Mouse (Mus musculus): ENCODE results near the gene Igsf3.
A peak's percentile ranks its signal among the peaks of the same experiment; 100 is the strongest.
"Not testable (repeated sequence)": the region's sequence is repeated elsewhere in the genome, so short reads cannot be mapped to it uniquely, and the experiment has no call there.

Gene Igsf3

DNA sequence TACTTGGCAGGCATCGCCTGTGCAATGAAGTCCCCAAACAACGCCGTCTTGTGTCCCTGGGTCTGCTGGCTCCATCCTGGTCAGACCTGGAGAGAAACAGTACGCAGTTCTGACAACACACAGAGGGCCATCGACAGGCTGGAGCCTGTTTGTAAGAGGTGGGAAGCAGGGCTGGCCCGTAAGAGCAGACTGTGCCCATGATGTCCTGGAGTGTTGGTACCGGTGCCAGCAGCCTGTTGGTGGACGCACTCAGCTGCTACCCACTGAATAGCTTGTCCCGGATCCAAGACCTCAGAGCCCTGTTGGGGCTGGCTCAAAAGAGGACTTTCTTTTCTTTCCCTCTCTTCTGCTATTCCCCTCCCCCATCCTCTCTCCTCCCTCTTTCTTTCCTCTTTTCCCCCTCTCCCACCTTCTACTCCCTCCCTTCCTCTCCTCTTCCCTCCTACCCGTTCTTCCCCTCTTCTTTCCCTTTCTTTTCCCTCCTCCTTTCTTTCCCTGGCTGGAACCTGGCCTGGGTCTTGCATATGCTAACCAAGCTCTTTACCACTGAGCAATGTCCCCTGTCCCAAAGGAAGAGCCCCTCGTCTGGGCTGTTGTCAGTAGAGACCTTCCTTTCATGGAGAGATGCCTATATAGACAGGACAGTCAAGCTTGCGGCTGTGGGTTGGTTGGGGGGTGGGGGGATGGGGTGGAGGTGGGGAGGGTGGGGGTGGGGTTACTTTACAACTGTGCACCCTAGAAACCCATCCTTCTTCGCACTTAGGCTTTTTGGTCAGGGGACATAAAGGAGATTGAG is 27.9 kb downstream of the Igsf3 start:
- DNase-seq (ENCODE audit: low spot score in 2 of 2) = no peak

DNA sequence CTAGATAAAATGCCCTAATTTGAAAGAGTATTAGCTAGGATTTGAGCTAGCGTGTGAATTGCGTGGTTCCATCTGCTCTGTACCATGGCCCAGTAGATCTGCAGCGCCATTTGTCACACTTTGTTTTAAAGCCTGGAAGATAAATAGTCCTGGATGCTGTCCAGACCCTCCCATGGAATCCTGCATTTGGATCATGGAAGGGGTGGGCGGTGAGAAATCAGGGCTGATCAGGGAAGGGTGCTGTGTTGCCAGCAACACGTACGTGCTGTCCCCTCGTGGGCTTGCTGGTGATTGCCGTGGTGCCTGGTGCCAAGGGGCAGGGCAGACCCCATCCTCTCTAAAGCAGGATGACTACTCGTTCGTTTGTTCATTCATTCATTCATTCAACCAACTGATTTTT is 28.6 kb downstream of the Igsf3 start:
- peak; percentile 64 to 68 for DNase-seq (ENCODE audit: low spot score in 2 of 2)

DNA sequence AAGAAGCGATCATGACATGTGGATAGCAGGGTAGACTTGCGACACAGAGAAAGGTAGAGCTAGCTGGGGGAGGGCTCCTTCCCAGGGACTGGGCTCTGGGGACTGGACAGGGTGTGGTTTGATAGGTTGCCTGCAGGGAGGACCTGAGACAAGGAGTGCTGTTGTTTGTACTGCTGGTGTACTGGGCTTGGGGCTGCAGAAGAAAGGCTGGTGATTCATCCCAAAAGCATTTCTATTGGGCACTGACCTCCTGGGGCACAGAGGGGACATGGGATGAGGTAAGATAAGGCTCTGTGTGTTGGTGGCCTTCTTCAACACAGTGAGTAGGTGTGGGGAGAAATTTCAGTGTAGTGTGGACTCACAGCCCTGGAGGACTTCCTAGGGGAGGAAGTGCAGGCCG is 29.2 kb downstream of the Igsf3 start:
- no peak for DNase-seq (ENCODE audit: low spot score in 2 of 2)

DNA sequence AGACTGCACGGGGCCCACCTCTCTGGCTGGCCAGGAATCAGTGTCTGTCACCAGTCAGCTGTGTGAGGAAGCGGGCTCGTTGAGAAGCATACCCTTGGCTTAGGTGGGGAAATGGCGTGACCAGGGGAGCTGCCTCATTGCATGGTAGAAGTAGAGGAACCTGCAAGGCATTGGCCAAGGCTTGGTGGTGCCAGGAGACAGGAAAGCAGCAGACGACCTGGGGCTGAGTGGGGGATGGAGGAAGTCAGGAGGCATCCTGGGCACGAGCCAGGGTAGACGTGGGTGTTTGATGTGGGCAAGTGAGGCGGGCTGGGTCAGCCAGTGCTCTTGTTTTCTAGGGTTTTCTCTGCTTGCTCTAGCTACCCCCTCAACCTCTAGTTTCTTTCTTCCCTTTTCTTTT is 30.7 kb downstream of the Igsf3 start:
- DNase-seq (ENCODE audit: low spot score in 2 of 2) = no peak

DNA sequence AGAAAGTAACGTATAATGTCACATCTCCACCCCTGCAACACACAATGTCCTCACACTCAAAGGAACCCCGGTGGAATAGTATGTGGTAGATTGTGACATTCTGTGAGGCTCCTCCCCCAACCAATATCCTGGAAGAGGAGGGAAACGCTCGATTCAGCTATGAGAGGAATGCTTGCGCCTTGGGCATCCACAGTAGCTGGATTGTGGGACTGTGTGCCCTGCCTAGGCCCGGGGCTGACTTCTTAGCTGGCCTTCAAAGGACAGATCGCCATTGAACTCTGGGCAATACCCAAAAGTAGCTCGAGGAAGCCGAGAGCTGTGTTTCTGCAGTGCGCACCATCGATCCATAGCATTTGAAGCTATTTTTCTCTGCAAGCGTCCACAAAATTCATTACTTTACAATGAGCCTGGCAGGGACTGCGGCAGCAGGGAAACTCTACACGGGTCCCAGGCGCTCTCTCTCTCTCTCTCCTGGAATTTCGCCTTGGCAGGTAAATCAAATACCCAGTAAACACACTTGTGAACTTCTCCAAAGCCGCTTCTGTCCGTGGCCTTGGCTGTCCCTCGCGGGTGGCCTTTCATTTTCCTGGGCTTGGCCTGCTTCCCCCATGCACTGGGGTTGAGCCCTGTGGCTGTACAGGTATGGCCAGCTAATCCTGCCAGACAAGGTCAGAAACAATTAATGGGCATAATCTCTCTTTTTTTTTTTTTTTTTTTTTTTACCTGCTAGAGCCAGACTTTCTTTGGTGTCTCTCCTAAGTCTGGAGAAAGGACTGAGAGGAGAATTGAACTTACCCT is 32.3 kb downstream of the Igsf3 start:
- DNase-seq (ENCODE audit: low spot score in 2 of 2) = no peak

DNA sequence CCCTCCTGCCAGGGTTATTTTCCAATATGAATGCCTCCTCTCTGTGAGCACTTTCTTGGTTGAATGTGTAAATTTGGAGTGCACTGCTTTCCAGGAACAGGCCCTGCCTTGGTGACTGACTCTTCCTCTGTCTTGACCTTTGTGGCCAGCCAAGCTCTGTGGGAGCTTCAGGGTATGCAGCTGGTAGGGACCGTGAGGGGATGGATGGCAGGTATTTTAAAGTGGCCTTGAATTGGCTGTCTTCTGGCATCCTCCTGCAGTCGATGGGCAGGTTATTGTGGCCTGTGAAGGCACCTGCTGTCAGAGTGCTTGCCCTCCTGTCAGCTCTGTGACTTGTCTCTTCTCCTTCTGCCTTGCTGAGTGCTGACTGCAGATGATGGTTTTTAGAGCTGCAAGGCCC is 33.3 kb downstream of the Igsf3 start:
- DNase-seq (ENCODE audit: low spot score in 2 of 2) = no peak

DNA sequence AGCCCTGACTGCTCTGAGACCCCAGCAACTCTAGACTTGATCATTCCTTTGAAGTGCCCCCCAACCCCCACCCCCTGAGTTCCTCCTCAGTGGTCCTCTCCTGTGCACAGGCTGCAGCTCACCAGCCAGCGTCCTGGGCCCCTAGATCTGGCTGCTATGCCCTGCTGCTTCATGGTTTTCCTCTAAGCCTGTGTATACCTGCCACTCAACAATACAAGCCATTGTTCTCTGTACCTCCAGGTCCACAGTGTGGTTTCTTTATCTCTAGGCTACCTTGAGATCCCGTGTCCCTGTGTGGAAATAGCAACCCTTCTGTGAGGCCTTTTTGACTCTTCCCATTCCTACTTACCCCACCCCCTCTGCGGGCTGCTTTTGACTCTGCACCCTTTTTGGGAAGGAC is 33.9 kb downstream of the Igsf3 start:
- no peak for DNase-seq (ENCODE audit: low spot score in 2 of 2)

DNA sequence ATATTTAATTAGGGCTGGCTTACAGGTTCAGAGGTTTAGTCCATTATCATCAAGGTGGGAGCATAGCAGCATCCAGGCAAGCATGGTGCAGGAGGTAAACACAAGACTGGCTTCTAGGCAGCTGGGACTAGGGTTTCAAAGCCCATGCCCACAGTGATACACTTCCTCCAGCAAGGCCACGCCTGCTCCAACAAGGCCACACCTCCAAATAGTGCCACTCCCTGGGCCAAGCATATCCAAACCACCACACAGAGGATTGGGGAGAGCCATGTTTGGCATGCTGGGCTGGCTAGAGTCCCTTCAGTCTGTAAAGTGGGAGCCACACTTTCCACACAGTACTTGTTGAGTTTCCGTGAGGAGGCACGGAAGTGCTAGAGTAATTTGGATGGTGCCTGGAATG is 34.7 kb downstream of the Igsf3 start:
- DNase-seq (ENCODE audit: low spot score in 2 of 2) = no peak

DNA sequence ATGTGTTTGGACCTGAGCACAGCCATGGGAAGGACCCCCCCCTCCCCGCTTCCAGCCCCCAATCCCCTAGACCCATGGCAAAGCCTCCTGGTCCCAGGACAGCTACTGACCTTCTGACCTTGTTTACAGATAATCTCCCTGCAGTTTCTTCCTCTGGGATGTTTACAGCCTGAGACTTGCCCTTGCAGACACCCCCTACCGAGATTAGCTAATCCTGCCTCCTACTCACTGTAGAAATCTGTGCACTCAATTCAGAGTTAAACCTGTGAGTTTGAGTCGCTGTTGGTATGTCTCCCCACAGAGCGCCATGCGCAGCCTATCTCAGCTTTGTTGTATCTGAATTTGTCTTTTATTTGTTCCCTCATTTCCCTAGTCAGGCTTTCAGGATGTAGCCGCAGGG is 35.2 kb downstream of the Igsf3 start:
- no peak for DNase-seq (ENCODE audit: low spot score in 2 of 2)

DNA sequence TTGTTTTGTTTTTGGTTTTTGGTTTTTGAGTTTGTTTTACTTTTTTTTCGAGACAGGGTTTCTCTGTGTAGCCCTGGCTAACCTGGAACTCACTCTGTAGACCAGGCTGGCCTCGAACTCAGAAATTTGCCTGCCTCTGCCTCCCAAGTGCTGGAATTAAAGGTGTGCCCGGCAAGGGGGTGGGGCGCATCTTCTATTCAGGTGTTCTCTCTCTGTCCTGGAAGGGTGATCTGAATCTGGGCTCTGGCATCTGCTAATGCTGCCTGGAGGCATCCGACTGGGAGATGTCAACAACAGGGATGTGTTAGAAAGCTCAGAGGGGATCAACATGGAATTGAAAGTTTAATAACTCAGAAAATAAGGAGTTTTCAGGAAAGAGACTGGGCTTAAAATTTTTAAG is 36.1 kb downstream of the Igsf3 start:
- not testable (repeated sequence) for DNase-seq (ENCODE audit: low spot score in 2 of 2)

DNA sequence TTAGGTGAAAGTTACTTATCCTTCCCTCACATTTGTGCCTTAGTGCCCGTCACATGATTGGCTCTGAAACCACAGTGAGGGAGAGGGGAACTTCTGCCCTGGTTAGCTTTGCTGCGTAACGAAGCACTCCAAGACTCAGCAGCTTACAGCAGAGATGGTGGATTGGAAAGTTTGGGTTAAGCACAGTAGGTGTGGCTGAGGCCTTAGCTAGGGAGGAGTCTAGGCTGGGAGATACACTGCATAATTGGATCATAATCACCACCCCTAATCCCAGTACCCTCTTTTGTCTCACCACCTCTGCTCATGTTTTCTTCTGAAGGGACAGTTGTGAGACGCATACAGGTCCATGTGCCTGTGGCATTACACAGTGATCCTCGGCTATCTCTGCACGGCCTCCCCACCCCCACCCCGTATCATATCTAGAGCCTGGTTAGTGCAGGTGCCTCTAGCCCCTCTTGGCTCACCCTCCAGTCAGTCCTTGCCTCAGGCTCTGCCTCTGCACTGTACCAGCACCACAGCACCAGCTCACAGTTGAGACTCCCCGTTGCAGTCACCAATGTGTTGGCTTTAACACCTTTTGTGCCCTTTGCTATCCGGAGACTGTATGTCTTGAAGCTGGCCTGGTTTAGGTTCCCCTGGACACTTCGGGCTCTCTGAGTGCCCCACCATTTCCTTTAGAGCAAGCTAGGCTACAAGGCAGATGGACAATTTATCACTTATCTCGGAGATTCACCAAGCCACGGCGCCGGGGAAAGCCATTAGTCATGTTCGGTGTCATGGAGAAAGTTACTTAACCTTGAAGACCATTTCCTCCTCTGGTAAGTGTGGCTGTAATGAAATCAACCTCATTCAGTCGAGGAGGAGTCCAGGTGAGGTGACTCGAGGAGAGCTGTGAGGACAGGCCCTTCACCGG is 42.1 kb downstream of the Igsf3 start:
- no peak for DNase-seq (ENCODE audit: low spot score in 2 of 2)

DNA sequence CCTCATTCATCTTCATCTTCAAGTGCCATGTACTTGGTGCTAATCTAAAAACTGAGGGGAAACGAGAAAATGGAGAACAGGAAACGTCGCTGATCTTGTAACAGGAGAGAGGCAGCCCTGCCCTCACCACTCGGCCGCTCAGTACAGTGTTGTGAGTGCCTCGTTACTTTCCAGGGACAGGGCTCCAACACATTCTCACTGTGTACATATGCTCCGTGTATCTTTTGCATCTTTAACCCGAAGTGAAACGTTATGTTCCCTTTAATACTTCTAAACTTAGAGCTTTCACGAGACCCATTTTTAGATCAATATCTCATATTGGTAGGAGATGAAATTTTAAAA is 42.7 kb downstream of the Igsf3 start:
- no peak for DNase-seq (ENCODE audit: low spot score in 2 of 2)

DNA sequence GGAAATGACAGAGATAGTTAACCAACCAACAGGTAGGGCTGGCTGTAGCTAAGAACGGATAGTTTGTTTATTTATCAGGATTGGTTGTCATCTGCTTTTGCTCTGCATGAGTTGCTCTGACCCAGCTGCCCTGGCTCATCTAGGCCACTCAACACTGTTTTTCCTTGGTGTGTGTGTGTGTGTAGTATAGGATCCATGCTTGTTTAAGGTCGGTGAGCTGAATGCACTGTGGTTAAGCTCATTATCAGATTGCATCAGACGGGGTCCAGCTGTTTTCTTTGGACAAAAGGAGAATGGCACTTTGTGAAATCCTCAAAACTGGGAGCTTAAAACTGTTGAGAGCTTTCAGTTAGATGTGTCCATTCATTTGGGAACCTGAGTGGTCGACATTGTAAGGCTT is 46.3 kb downstream of the Igsf3 start:
- DNase-seq (ENCODE audit: low spot score in 2 of 2) = no peak

DNA sequence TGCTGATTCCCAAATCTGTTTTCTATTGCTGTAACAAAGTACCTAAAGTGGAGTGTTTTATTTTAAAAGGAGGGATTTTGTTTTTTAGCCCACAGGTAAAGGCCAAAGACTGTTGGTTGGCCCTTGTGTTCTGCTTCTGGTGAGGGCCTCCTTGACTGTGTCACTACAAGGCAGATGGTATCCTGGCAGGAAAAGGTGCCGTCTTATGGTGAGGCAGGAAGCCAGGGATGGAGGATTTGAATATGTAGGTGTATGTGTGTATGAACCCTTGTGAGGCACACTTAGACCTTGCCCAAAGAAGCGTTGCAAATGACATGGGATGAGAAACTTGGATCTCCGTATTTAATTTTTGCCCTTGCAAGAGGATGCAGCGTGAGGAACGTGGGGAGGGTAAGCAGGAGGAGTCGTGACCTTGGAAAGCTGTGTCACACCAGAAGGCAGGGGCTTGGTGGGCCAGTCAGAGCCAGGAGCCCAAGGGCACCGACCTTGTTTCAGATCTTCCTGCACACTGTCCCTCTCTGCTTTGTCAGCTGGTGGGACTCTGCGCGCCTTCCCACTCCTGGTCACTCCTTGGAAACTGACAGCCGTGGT is 47.5 kb downstream of the Igsf3 start:
- DNase-seq (ENCODE audit: low spot score in 2 of 2) = no peak

DNA sequence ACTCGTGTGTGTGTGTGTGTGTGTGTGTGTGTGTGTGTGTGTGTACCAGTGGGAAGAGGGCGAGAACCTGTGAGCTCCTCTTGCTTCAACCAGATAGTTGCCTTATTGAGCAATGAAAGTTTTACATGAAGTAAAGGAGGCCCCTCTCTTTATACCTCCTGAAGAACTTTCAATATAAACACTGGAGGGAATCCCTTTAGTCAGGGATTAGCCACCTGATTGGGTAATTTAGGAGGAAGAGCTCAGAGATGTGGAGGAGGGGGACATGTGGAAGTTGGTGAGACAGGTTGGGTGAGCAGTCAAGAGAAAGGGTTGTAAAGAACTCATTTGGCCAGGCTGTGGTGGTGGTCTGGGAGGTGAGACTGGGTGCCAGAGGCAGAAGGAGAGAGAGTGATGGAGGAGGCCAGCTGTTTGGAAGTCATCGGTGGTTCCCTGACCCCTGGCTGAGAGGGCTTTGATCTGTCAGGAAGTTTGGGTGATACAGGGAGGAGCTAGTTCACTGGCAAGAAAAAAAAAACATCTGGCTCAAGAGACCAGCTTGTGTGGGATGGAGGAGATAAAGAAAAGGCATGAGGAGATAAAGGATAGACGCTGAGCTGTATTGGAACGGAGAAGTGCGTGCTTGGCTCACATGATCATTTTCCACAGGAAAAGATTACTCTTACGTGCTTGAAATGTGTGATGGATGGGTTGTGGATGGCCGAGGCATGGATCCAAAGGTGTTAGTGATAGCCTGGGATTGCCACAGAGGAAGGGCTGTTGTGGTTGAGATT is 53.3 kb downstream of the Igsf3 start:
- DNase-seq (ENCODE audit: low spot score in 2 of 2) = no peak

DNA sequence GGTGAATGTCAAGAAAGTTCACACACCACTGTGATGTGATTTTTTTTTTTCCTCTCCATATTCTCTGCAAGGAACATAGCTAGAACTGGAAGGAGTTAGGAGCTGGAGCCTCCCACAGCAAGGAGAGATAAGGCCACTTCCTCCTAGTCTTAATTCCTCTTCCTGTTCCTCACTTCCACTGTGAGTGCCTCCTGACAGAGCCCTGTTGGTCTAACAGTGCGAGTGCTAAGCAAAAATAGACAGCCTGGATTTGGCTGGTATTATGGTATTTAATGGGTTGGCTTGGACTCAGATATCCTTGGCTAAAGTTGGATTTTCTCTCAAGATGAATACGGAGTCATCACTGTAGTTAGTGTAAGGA is 53.9 kb downstream of the Igsf3 start:
- no peak for DNase-seq (ENCODE audit: low spot score in 2 of 2)

DNA sequence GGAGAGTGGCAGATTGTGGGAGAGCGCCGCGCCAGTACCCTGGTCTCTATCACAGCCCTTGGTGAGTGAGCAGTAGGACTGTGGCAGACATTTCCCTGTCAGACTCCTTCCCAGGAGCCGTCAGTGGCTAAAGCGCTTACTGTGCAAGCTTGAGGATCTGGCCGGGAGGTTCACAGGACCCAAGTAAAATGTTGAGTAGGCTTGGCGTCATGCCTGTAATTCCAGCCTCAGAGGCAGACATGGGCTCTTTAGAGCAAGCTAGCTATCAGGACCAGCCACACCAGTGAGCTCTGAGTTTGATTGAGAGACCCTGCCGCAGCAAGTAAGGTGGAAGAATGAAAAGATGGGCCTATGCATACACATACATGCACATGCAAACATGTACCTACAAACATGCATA is 58.8 kb downstream of the Igsf3 start:
- DNase-seq (ENCODE audit: low spot score in 2 of 2) = no peak

DNA sequence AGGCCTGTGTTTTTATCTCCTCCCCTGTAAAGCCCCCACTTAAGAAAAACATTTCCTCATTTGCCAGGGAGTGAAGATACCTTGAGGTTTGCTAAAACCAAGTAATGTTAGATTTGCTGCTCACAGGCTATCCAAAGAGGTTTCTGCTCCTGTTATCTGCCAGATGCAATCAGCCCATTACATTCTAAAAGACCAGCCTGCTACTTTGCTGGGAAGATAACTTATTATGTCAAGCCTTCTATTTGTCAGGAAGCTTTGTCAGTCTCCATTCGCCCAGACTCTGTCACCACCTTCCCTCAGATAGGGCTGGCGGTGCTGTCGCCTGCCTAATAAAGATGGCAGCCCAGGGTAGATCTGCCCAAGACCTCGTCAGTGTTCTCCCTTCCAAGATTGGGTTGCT is 59.6 kb downstream of the Igsf3 start:
- no peak for DNase-seq (ENCODE audit: low spot score in 2 of 2)

DNA sequence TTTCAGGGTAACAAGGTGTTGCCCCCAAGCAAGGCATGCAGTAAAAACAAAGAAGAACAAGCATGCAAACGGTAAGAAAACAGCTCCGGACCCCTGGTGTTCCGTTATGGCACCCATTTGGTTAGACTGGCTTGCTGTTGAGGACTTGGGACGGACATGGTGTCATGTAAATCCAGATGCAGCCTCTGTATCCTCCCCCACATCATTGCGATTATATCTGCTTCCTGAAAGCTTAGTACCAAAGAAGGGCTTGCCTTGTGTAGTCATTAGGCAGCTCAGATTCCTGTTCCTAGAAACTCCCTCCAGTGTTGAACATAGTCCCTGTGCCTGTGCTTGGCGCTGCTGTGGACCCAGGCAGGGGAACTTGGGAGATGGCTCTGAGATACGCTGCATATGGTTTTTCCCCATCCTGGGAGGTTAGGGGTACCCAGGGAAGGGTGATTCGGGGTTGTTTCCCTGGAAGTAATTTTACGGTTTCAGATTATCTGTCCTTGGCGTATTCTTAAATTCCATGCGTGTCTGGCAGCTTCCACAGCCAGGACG is 60.2 kb downstream of the Igsf3 start:
- DNase-seq (ENCODE audit: low spot score in 2 of 2) = no peak

DNA sequence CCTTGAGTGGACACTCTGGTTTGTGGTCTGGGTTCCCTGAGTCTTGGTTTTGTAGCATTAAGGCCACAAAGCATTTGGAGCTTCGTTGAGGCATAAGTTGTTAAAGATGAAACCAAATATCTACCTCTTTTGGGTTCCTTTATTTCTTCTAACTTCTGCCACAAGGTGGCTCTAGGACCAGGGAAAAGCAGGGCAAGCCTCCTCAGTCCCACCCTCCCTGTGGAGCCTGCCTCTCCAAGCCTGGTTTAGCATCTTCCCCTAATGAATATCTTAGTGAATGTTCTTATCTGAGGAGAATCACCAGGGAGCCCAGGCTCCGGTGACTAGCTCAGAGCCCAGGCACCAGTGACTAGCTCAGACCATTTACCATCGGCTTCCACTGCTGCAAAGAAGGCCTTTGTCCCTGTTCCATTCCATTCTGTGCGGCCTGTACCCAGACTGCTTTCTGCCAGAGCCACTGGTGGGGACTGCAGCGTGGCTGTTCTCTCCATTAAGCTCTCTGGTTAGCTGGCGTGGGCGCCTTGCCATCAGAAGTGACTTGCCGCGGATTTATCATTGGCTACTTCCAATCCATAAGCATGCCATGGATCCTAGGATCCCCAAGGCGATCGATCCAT is 66.5 kb downstream of the Igsf3 start:
- no peak for DNase-seq (ENCODE audit: low spot score in 2 of 2)

DNA sequence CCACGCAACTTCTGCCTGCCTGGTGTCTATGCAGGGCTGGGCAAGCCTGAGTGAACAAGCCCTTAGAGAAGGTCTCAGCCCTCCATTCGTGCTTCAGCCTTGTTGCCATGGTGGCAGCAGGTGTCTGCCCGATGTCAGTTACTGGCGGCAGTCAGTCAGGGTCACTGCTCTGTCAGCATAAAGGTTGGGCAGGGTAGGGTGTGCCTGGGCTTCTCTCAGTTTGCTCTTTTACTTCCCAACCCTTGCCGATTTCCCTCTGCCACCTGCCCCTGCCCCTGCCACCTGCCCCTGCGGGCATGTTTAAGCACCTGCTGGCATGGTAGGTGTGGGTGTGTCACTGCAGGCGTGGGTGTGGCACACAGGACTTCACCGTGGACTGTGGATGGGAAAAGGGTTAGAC is 67.6 kb downstream of the Igsf3 start:
- DNase-seq (ENCODE audit: low spot score in 2 of 2) = no peak

Data from right cerebral cortex, postnatal 36 days (tissue).